Mouse (Mus musculus): ENCODE measurements around the gene Eme2. TPM values are rescaled to one million over a fixed set of nuclear protein-coding genes. Genes with fewer than 3 reads are reported as not detected.

Gene Eme2
- polyA plus RNA-seq, 1 experiment from 2014 or later = 27.3 TPM

GRCm38 (mm10) chr17:24884391-24884790, 10.5 kb downstream of the Eme2 start:
- WGBS = 86% methylated on average over 6 of the region's 6 CpGs
- Histone ChIP-seq H3K9me3 (no peaks in the 10 kb centered on the region), H3K4me1 (replicated peaks) (peaks cover 22% of the 10 kb centered on the region), H3K9ac (no peak overlapping the region), H3K27me3 (replicated peaks) (no peaks in the 10 kb centered on the region), H3K36me3 (peaks cover 5% of the 10 kb centered on the region; the same call in 1 of the 2 replicates), H3K4me3 (replicated peaks) (no peak overlapping the region), H3K27ac (no peak overlapping the region), H3K4me2 (replicated peaks) (no peak overlapping the region)
- ATAC-seq = no peak

- H3K4me2 ChIP-seq (replicated peaks) = no peak overlapping the region
- no peak overlapping the region for H3K9ac ChIP-seq
- H3K9me3 ChIP-seq = no peaks in the 10 kb centered on the region
- peaks cover 18% of the 10 kb centered on the region for H3K4me1 ChIP-seq (replicated peaks)
- WGBS = 45% methylated on average over 7 of the region's 7 CpGs
- no peak for ATAC-seq
- H3K36me3 ChIP-seq = peaks cover 5% of the 10 kb centered on the region; the same call in 1 of the 2 replicates
- H3K4me3 ChIP-seq (replicated peaks) = no peak overlapping the region
- no peak overlapping the region for H3K27ac ChIP-seq
- H3K27me3 ChIP-seq (replicated peaks) = no peaks in the 10 kb centered on the region
Observed at GRCm38 (mm10) chr17:24881738-24882440, 13.0 kb downstream of the Eme2 start.

GRCm38 (mm10) chr17:24878531-24878930, 16.4 kb downstream of the Eme2 start:
- H3K36me3 ChIP-seq = peaks cover 5% of the 10 kb centered on the region; the same call in 1 of the 2 replicates
- no peaks in the 10 kb centered on the region for H3K9me3 ChIP-seq
- H3K4me3 ChIP-seq (replicated peaks) = no peak overlapping the region
- ATAC-seq = peak; percentile 22; the same call in 1 of the 2 replicates
- H3K4me1 ChIP-seq (replicated peaks) = peaks cover 8% of the 10 kb centered on the region; the same call in 1 of the 2 replicates
- H3K4me2 ChIP-seq (replicated peaks) = peak overlapping the region; percentile 7; the same call in 1 of the 2 replicates
- H3K9ac ChIP-seq = 0 out of 2 replicates have a peak overlapping the region, but pooled peaks have one; percentile 23
- no peaks in the 10 kb centered on the region for H3K27me3 ChIP-seq (replicated peaks)
- WGBS = 65% methylated on average over 8 of the region's 8 CpGs
- 0 out of 2 replicates have a peak overlapping the region, but pooled peaks have one; percentile 71 for H3K27ac ChIP-seq

- 21% methylated on average over 5 of the region's 5 CpGs for WGBS
- H3K36me3 ChIP-seq = peaks cover 4% of the 10 kb centered on the region; the same call in 1 of the 2 replicates
- H3K27me3 ChIP-seq (replicated peaks) = no peaks in the 10 kb centered on the region
- peak; percentile 68 for ATAC-seq
- H3K9ac ChIP-seq = peak overlapping the region; percentile 23; the same call in 1 of the 2 replicates
- no peak overlapping the region for H3K4me3 ChIP-seq (replicated peaks)
- peak overlapping the region; percentile 41 for H3K4me2 ChIP-seq (replicated peaks)
- H3K9me3 ChIP-seq = no peaks in the 10 kb centered on the region
- H3K4me1 ChIP-seq (replicated peaks) = peaks cover 8% of the 10 kb centered on the region; the same call in 1 of the 2 replicates
- H3K27ac ChIP-seq = peak overlapping the region; percentile 71
Observed at GRCm38 (mm10) chr17:24878117-24878397, 16.8 kb downstream of the Eme2 start.

GRCm38 (mm10) chr17:24877336-24878116, 17.4 kb downstream of the Eme2 start:
- Histone ChIP-seq H3K4me2 (replicated peaks) (peak overlapping the region; percentile 41), H3K27ac (peak overlapping the region; percentile 71), H3K4me1 (replicated peaks) (peaks cover 8% of the 10 kb centered on the region; the same call in 1 of the 2 replicates), H3K9ac (peak overlapping the region; percentile 23; the same call in 1 of the 2 replicates), H3K9me3 (no peaks in the 10 kb centered on the region), H3K4me3 (replicated peaks) (no peak overlapping the region), H3K27me3 (replicated peaks) (no peaks in the 10 kb centered on the region), H3K36me3 (no peaks in the 10 kb centered on the region)
- WGBS = 40% methylated on average over 10 of the region's 10 CpGs
- ATAC-seq = peak; percentile 61

GRCm38 (mm10) chr17:24874989-24875388, 19.9 kb downstream of the Eme2 start:
- 0 out of 2 replicates have a peak, but pooled peaks have one; percentile 48 for ATAC-seq
- Histone ChIP-seq H3K4me3 (replicated peaks) (no peak overlapping the region), H3K27me3 (replicated peaks) (no peaks in the 10 kb centered on the region), H3K27ac (no peak overlapping the region), H3K9me3 (no peaks in the 10 kb centered on the region), H3K4me2 (replicated peaks) (no peak overlapping the region), H3K36me3 (no peaks in the 10 kb centered on the region), H3K9ac (no peak overlapping the region), H3K4me1 (replicated peaks) (peaks cover 8% of the 10 kb centered on the region; the same call in 1 of the 2 replicates)
- WGBS = 81% methylated on average over 8 of the region's 8 CpGs

GRCm38 (mm10) chr17:24874405-24874745, 20.5 kb downstream of the Eme2 start:
- Histone ChIP-seq H3K4me1 (replicated peaks) (peaks cover 8% of the 10 kb centered on the region; the same call in 1 of the 2 replicates), H3K4me2 (replicated peaks) (no peak overlapping the region), H3K9me3 (no peaks in the 10 kb centered on the region), H3K27me3 (replicated peaks) (no peaks in the 10 kb centered on the region), H3K36me3 (no peaks in the 10 kb centered on the region), H3K9ac (no peak overlapping the region), H3K4me3 (replicated peaks) (no peak overlapping the region), H3K27ac (no peak overlapping the region)
- 56% methylated on average over 1 of the region's 1 CpGs for WGBS
- no peak for ATAC-seq

GRCm38 (mm10) chr17:24873695-24874404, 21.0 kb downstream of the Eme2 start:
- H3K4me3 ChIP-seq (replicated peaks) = no peak overlapping the region
- ATAC-seq = no peak
- H3K9ac ChIP-seq = no peak overlapping the region
- no peaks in the 10 kb centered on the region for H3K9me3 ChIP-seq
- H3K36me3 ChIP-seq = no peaks in the 10 kb centered on the region
- WGBS = 50% methylated on average over 4 of the region's 4 CpGs
- H3K27me3 ChIP-seq (replicated peaks) = no peaks in the 10 kb centered on the region
- H3K4me2 ChIP-seq (replicated peaks) = no peak overlapping the region
- no peak overlapping the region for H3K27ac ChIP-seq
- H3K4me1 ChIP-seq (replicated peaks) = peaks cover 8% of the 10 kb centered on the region; the same call in 1 of the 2 replicates

- no peaks in the 10 kb centered on the region for H3K27me3 ChIP-seq (replicated peaks)
- H3K9me3 ChIP-seq = no peaks in the 10 kb centered on the region
- H3K4me2 ChIP-seq (replicated peaks) = no peak overlapping the region
- H3K4me3 ChIP-seq (replicated peaks) = no peak overlapping the region
- H3K9ac ChIP-seq = no peak overlapping the region
- WGBS = 94% methylated on average over 10 of the region's 10 CpGs
- H3K4me1 ChIP-seq (replicated peaks) = no peaks in the 10 kb centered on the region
- no peak overlapping the region for H3K27ac ChIP-seq
- no peak for ATAC-seq
- H3K36me3 ChIP-seq = peaks cover 6% of the 10 kb centered on the region; the same call in 1 of the 2 replicates
Observed at GRCm38 (mm10) chr17:24867914-24868313, 27.0 kb downstream of the Eme2 start.

- no peak for ATAC-seq
- WGBS = 85% methylated on average over 8 of the region's 8 CpGs
Observed at GRCm38 (mm10) chr17:24865776-24866175, 29.1 kb downstream of the Eme2 start, which contains the start of gene Igfals. Gene Igfals, plus strand, starts transcription at chr17:24865997.

GRCm38 (mm10) chr17:24861785-24862184, 33.1 kb downstream of the Eme2 start:
- H3K27me3 ChIP-seq (replicated peaks) = no peaks in the 10 kb centered on the region
- H3K4me2 ChIP-seq (replicated peaks) = no peak overlapping the region
- H3K4me1 ChIP-seq (replicated peaks) = no peaks in the 10 kb centered on the region
- WGBS = 93% methylated on average over 3 of the region's 3 CpGs
- H3K4me3 ChIP-seq (replicated peaks) = no peak overlapping the region
- ATAC-seq = no peak
- peaks cover 9% of the 10 kb centered on the region; the same call in 1 of the 2 replicates for H3K36me3 ChIP-seq
- no peak overlapping the region for H3K27ac ChIP-seq
- no peaks in the 10 kb centered on the region for H3K9me3 ChIP-seq
- no peak overlapping the region for H3K9ac ChIP-seq

More at GRCm38 (mm10) chr17:24865776-24866175, 29.1 kb downstream of the Eme2 start, which contains the start of gene Igfals:
- H3K36me3 ChIP-seq = peaks cover 9% of the 10 kb centered on the region; the same call in 1 of the 2 replicates
- no peak within 1 kb of the TSS for H3K4me2 ChIP-seq (replicated peaks)
- H3K9me3 ChIP-seq = no peaks in the 10 kb centered on the region
- no peaks in the 10 kb centered on the region for H3K4me1 ChIP-seq (replicated peaks)
- no peak within 1 kb of the TSS for H3K4me3 ChIP-seq (replicated peaks)
- no peak within 1 kb of the TSS for H3K9ac ChIP-seq
- no peaks in the 10 kb centered on the region for H3K27me3 ChIP-seq (replicated peaks)
- H3K27ac ChIP-seq = no peak within 1 kb of the TSS

- H3K9me3 ChIP-seq = no peaks in the 10 kb centered on the region
- 89% methylated on average over 8 of the region's 8 CpGs for WGBS
- H3K36me3 ChIP-seq = peaks cover 9% of the 10 kb centered on the region; the same call in 1 of the 2 replicates
- no peak overlapping the region for H3K9ac ChIP-seq
- H3K4me3 ChIP-seq (replicated peaks) = no peak overlapping the region
- no peak overlapping the region for H3K4me2 ChIP-seq (replicated peaks)
- no peak for ATAC-seq
- no peaks in the 10 kb centered on the region for H3K27me3 ChIP-seq (replicated peaks)
- H3K27ac ChIP-seq = no peak overlapping the region
- H3K4me1 ChIP-seq (replicated peaks) = no peaks in the 10 kb centered on the region
Observed at GRCm38 (mm10) chr17:24860076-24860475, 34.8 kb downstream of the Eme2 start.
